Mouse (Mus musculus): ENCODE data around the gene Gm5089. TPM values are rescaled to one million over a fixed set of nuclear protein-coding genes. Genes with fewer than 3 reads are reported as not detected.

The Gm5089 gene
- polyA plus RNA-seq, 2 experiments from 2014 or later = not detected

DNA sequence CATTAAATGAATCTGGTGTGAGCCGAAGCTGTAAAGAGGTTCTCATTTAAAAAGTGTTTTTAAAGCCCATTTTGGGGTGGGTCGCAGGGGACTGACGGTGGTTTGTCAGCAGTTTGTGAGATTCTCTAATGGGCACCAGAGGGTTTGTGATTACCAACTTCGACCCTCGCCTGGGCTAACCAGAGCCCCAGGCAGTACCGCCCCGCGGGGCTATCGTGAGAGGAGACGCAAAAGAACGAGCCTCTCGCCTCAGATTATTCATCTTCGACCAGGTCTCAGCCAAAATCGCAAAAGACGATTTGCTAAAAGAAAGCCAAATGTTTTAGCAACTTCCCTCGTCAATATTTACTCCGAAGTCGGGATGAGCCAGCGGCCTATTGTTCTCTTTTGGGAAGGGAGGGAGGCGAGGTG lies 26.4 kb upstream of the Gm5089 start:
- ATAC-seq = no peak

DNA sequence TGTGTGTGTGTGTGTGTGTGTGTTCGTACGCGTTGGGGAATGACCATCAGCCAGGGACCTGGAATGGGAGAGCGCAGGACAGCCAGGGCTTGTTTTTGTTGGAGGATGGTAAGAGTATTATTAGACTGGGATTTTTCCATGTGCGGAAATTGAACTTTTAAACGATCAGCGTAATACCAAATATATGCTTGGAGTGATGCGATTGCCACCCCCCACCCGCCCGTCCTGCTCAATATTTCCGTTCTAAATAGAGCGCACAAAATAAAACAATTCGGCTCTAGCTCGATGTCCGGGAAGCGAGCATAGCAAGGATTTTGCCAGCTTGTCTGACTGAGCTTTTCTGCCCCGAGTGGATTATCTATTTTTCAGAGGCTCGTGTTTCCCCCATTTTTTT lies 25.9 kb upstream of the Gm5089 start:
- no peak for ATAC-seq

- ATAC-seq = no peak
Measured at GRCm38 (mm10) chr14:122476041-122476821, 25.3 kb upstream of the Gm5089 start.

DNA sequence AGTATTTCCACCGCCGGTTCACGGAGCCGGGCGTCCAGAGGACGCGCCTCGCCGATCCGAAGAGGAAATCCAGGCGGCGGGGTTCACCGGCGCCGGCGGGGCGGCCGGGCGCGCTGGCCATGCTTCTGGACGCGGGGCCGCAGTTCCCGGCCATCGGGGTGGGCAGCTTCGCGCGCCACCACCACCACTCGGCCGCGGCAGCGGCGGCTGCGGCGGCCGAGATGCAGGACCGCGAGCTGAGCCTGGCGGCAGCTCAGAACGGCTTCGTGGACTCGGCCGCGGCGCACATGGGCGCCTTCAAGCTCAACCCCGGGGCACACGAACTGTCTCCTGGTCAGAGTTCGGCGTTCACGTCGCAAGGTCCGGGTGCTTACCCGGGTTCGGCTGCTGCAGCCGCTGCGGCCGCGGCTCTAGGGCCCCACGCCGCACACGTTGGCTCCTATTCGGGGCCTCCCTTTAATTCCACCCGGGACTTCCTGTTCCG lies 24.7 kb upstream of the Gm5089 start:
- no peak for ATAC-seq

GRCm38 (mm10) chr14:122474891-122475556 lies 24.1 kb upstream of the Gm5089 start, which contains the start of gene Zic2:
Zic2 (plus strand) TSS chr14:122475435.
- ATAC-seq = no peak

DNA sequence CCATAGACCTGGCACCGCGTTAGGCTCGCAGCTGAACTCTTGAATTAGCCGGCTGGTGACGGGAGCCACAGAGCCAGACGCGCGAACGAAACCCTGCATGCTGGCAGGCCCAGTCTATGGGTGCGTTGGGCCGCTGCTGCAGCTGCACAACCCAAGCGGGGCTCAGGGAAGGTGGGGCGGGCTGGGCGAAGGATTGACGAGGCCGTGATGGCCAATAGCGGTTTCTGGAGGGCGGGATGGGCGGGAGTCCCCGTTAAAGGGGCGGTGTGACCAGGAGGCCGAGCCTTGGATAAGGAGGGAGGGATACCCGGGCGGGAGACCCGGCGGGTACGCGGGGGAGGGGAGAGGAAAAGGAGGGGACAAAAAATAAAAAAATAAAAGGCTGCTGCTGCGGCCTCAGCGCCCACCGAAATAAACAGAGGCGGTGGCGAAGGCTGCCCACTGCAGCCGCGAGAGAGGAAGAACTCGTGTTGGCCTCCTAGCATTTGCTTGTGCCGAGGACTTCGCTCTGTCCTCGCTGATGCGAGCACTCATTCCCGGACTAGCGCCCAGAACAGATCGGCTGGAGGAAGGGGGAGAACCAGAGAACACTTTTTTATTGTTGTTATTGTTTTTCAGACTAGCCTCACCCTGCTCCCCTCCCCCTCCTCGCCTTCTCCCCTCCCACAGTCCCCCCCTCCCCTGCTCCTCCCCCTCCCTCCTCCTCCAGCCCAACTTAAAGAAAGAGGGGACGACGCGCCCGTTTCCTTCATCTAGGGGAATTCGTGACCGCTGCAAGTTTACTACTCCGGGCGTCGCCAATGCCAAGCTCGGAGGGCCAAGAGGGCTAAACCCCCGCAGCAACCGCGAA lies 23.4 kb upstream of the Gm5089 start:
- ATAC-seq = no peak

- no peak for ATAC-seq
Measured at GRCm38 (mm10) chr14:122473211-122473751, 22.4 kb upstream of the Gm5089 start.

- no peak for ATAC-seq
Measured at GRCm38 (mm10) chr14:122472647-122473046, 21.7 kb upstream of the Gm5089 start.

DNA sequence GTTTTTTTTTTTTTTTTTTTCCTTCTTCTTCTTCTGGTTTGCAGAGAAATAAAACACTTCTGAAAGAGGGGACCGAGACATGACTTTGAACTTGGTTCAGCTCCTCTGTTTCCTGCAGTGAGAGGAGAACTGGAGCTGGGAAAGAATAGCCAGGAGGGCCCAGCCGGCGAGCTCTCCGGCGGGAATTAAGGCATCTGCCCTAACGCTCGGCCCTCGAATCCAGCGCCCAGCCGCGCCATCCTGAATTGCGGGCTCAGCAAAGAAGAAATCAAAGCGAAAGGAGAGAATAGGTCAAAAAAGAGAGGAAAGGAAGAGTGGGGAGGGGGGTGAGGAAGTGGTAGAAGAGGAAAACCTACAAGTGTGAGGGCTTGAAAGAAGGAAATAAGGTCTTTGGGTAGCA lies 21.2 kb upstream of the Gm5089 start:
- no peak for ATAC-seq

DNA sequence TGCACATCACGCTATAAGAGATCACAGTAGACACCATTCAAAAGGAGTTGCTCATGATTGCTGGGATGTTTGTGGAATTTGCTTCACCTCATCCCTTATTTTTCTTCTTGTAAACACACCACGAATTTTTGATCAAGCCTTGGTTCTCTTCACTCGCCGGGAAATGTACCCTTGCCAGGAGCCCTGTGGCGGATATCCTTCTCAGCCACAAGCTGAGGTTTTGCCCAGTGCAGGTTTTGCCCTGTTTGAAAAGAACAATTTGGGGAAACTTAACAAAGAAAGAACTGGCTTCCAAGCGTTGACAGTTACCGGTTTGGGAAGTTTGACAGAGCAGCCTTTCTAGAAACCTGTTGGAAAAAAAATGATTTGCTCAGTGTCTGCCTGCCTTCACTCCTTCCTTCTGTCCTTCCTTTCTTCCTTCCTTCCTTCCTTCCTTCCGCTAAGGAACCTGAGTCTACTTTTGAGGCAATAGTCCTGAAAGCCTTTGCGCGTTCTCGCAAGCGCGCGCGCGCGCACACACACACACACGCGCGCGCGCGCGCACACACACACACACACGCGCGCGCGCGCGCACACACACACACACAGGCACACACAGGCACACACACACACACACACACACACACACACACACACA lies 20.7 kb upstream of the Gm5089 start:
- no peak for ATAC-seq

- ATAC-seq = no peak
Measured at GRCm38 (mm10) chr14:122468971-122469755, 18.2 kb upstream of the Gm5089 start.

- no peak for ATAC-seq
Measured at GRCm38 (mm10) chr14:122467926-122468841, 17.3 kb upstream of the Gm5089 start.

DNA sequence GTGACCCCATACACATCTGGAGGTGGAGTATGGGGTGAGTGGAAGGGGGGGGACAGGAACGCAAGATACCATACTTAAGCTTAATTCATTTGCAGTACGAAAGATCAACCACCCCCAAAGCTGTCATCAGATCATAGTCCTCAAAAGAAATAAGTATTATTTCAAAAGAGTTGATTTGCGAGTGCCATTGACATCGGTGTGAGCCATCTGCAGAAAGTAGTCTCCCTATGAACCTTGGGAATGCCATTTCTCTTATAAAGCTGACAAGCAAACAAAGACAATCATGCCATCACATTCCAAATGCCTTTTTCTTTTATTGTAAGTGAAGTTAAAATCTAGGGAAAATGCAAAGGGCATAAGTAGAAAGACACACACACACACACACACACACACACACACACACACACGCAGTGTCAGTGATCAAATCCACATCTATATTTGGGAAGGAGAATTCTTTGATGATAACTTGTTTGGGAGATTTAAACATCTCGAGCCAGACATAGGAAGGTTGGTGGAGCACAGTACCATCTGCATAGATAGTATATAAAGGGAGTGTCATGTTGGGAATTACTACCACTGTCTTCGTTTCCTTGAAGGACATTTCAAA lies 15.9 kb upstream of the Gm5089 start:
- no peak for ATAC-seq

DNA sequence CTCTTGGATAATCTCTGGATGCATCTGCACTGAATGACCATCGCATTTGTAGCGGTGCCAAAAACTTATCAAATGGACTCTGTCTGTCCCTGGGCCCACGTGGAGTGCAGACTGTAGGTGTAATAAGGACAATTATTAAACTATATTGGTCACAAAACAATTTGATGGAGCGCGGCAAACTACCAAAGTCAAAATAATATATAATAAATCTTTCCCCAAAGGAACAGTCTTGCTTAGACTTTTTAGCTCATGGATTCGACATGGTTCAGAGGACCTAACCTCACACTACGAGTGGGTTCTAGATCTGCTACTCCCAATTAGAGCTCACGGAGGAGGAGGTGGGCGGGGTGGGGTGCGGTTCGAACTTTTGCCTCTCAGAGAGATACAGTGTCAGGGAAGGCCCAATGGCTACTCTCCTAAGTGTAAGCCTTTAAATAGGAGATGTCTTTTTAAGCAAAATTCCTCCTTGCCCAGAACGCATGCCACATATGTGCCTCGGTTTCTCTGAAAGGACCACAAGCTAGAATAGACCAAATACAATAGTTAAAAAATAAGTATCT lies 15.1 kb upstream of the Gm5089 start:
- no peak for ATAC-seq

DNA sequence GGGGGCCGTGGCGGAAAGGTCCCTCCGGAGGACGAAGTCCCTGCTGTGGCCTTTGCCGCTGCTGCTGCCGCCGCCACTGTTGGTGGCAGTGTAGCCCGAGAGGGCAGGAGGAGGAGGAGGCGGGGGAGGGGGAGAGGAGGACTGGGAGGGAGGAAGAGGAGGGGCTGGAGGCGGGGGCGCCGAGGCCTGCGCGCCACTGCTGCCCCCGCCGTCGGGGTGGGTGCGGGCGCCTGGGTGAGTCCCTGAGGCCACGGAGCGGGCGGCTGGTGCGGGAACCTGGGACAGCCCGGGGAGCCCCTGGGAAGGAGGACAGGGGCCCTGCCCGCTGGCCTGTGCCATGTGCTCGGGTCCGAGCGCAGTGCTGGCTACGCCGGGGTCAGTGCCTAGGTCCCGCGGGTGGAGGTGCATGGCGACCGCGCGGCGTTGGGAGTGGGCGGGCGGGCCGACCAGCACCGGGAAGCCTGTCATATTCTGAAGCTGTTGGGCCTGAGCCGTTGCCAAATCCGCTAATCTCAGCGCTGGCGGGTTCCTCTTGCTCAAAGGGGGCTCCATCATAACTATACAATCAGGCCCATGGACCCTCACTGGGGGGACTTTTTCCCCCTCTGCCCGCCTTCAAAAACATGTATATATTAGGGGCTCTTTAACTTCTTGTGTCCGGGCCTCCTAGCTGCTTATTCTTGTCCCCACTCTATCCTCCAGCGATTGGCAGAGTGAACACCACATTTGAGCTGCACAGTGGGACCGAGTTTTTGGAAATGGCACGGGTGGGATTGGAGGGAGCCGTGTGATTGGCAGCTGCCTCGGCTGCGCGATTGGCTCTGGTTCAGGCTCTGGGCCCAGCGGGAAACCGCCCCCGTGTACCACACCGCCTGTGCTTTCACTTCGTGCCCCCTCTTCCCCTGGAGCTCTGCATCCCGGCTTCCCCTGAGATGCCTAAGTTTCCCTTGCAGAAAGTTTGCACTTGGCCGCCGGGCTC lies 14.1 kb upstream of the Gm5089 start, which contains the start of gene Zic5:
Zic5 (minus strand) TSS at position 915 of the 979 bp plus-strand sequence.
- ATAC-seq = no peak

DNA sequence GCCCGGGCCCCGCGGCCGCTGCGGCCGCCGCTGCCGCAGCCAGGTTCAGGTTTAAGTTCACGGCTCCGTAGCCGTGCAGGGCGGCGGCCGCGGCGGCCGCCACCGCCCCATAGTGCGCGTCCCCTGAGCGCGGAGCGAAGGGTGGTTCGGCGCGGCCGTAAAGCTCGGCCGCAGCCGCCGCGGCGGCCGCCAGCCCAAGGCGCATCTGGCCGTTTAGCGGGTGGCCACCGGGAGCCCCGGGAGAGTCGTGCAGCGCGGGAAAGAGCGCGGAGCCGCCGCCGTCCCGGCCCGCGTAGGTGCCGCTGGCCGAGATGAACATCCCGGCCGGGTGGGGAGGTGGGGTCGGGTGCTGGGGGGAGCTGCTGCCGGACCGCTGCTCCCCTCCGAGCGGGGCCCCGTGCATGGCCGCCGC lies 13.4 kb upstream of the Gm5089 start:
- ATAC-seq = peak; percentile 20

- peak; percentile 61 for ATAC-seq
Measured at GRCm38 (mm10) chr14:122463734-122464341, 12.9 kb upstream of the Gm5089 start.
